Mouse (Mus musculus) limb, embryonic 14.5 days (tissue): ENCODE results near the gene Ubald1. TPM values are rescaled to one million over a fixed set of nuclear protein-coding genes. Genes with fewer than 3 reads are reported as not detected.

ENCODE experiments used
- ATAC-seq: fragments of 200-750 bp; cut with Nextera tagmentation; 2 replicates; pipeline ENCODE4 v1.8.0; 2017; ENCODE audit warnings: low read depth, moderate number of reproducible peaks, moderate TSS enrichment; ENCODE audit not compliant: low FRiP score
- DNase-seq: peaks from one replicate; pipeline ENCODE4 v3.0.0-alpha.2; 2015; ENCODE audit warnings: low spot score
- H3K27ac ChIP-seq: fragments of 300-500 bp; sonication (generic); replicated peaks from 2 replicates; pipeline ENCODE4 v1.5.1; 2014; ENCODE audit warnings: low read depth, mild to moderate bottlenecking, low read length, moderate library complexity, mixed read lengths
- H3K27me3 ChIP-seq: fragments of 300-500 bp; sonication (generic); 2 replicates; pipeline ENCODE4 v1.6.1; 2014; ENCODE audit warnings: low read length, mixed read lengths; ENCODE audit not compliant: control insufficient read depth, insufficient read depth
- H3K36me3 ChIP-seq: fragments of 300-500 bp; sonication (generic); 2 replicates; pipeline ENCODE4 v1.6.1; 2014; ENCODE audit warnings: mild to moderate bottlenecking, low read length, moderate library complexity, mixed read lengths; ENCODE audit not compliant: control insufficient read depth, insufficient read depth
- H3K4me1 ChIP-seq: fragments of 300-500 bp; sonication (generic); 2 replicates; pipeline ENCODE4 v1.6.1; 2014; ENCODE audit warnings: antibody characterized with exemption, low read length, mixed read lengths; ENCODE audit not compliant: control insufficient read depth, insufficient read depth
- H3K4me2 ChIP-seq: fragments of 300-500 bp; sonication (generic); replicated peaks from 2 replicates; pipeline ENCODE4 v1.6.1; 2014; ENCODE audit warnings: low read depth, mild to moderate bottlenecking, low read length, moderate library complexity; ENCODE audit not compliant: severe bottlenecking
- H3K4me3 ChIP-seq: fragments of 300-500 bp; sonication (generic); replicated peaks from 2 replicates; pipeline ENCODE4 v1.5.1; 2014; ENCODE audit warnings: low read length
- H3K9ac ChIP-seq: fragments of 300-500 bp; sonication (generic); 2 replicates; pipeline ENCODE4 v1.6.1; 2014; ENCODE audit warnings: mild to moderate bottlenecking, low read depth, low read length, moderate library complexity; ENCODE audit not compliant: severe bottlenecking
- H3K9me3 ChIP-seq: fragments of 300-500 bp; sonication (generic); 2 replicates; pipeline ENCODE4 v1.6.1; 2016; ENCODE audit warnings: low read length; ENCODE audit not compliant: control insufficient read depth
- POLR2A ChIP-seq: fragments of 200-500 bp; IDR thresholded peaks from 2 replicates; pipeline ENCODE4 v1.8.0; 2012; ENCODE audit warnings: inconsistent platforms, mild to moderate bottlenecking, moderate library complexity, borderline replicate concordance; ENCODE audit not compliant: insufficient read depth, insufficient read length; ENCODE audit errors: extremely low read depth
- WGBS: fragments of 180-500 bp; shearing (Covaris S2); extraction: QIAGEN DNeasy Blood & Tissue Kit; methylation state at CpG from one replicate; pipeline ENCODE4 v1.1.7; 2014; 5-methylcytosine and 5-hydroxymethylcytosine counted together
- polyA plus RNA-seq, 2 experiments: library from polyadenylated mRNA; depleted of rRNA in 1 of 2; stranded (reverse) in 1 of 2; unstranded in 1 of 2; fragments of >200 nt; fragmentation: Nextera tagmentation in 1 of 2; extraction: Ambion mirVana in 1 of 2; gene quantifications; 2 replicates each; pipeline versions ENCODE4 v1.2.1 to v1.2.3; 2012 to 2014

Ubald1 gene
- polyA plus RNA-seq, 2 experiments, result 32.5 to 44.3 TPM

DNA sequence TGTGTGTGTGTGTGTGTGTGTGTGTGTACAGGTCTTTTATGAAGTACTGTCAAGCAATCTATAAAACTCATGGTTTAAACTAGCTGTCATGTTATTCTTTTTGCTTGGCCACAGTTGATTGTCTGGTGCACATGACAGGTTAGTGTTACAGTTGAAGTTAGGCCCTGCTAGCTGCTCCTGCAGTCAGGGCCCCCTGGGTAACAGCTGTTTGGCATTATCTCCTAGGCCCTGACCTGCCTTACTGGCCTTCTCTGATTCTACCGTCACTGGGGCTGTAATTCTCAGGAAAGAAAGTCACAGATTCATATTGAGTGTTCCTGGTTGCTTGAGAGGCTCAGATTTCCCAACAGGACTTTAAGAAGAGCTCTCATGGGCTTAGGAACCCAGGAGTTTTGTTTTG is 25.5 kb upstream of the Ubald1 start:
- no peaks in the 10 kb centered on the region for H3K27me3 ChIP-seq
- DNase-seq (no peak), ATAC-seq (no peak)
- no peak for TF ChIP-seq POLR2A
- WGBS, result 14% methylated on average over 1 of the region's 1 CpGs
- no peak overlapping the region for H3K4me3 ChIP-seq
- H3K27ac ChIP-seq, result no peak overlapping the region
- H3K9ac ChIP-seq, result no peak overlapping the region
- no peak overlapping the region for H3K4me2 ChIP-seq
- H3K4me1 ChIP-seq, result no peaks in the 10 kb centered on the region
- peaks cover 24% of the 10 kb centered on the region for H3K36me3 ChIP-seq
- no peaks in the 10 kb centered on the region for H3K9me3 ChIP-seq

DNA sequence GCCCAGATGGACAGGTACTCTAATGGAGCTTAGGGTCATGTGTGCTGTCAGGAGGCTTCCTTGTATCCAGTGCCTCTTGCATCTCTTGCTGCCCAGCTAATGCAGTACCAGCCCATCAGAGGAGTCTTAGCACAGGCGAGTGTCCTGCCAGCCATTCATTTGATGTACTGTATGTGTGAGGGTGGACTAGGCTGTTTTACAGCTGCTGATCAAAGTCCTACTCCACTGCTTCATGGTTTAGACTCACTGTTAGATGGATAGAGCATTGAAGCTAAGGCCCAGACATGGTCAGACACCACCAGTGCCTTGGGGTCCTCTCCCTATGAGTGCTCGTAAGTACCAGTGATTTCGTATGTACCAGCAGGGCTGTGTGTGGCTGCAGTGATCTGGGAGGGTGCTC is 24.8 kb upstream of the Ubald1 start:
- 0 out of 2 replicates have a peak overlapping the region, but pooled peaks have one; percentile 33 for H3K27ac ChIP-seq
- no peaks in the 10 kb centered on the region for H3K27me3 ChIP-seq
- no peak overlapping the region for H3K4me2 ChIP-seq
- peaks cover 17% of the 10 kb centered on the region for H3K36me3 ChIP-seq
- no peaks in the 10 kb centered on the region for H3K4me1 ChIP-seq
- H3K9me3 ChIP-seq, result no peaks in the 10 kb centered on the region
- no peak overlapping the region for H3K4me3 ChIP-seq
- H3K9ac ChIP-seq, result 0 out of 2 replicates have a peak overlapping the region, but pooled peaks have one; percentile 4
- no peak for TF ChIP-seq POLR2A
- DNase-seq, result no peak
- no peak for ATAC-seq
- 84% methylated on average over 3 of the region's 3 CpGs for WGBS

DNA sequence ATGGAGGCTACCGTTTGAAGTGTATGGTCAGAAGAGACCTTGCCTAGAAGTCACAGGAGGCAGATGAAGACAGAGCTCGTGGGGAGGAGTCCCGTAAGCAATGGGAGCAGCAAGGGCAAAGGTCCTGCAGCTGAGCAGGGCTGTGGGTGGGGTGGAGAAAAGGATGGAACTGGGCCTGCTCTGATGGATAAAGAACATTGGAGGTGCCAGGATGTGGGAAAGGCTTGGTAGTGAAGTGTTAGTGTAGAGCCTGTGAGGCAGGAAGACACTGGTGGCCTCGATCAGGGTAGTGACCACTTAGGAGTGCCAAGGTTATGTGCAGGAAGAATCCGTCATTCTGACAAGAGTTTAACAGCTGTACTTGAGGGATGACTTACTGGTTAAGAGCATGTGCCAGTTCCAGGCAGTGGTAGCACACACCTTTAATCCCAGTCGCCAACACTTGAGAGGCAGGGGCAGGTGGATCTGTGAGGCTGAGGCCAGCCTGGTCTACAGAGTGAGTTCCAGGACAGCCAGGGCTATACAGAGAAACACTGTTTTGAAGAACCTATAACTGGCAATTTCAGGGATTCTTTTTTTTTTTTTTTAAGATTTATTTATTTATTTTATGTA is 23.5 kb upstream of the Ubald1 start:
- Histone ChIP-seq H3K27me3 (no peaks in the 10 kb centered on the region), H3K4me2 (no peak overlapping the region), H3K4me3 (no peak overlapping the region), H3K9ac (no peak overlapping the region), H3K4me1 (no peaks in the 10 kb centered on the region), H3K9me3 (no peaks in the 10 kb centered on the region), H3K36me3 (peaks cover 5% of the 10 kb centered on the region), H3K27ac (no peak overlapping the region)
- ATAC-seq, result no peak; the same call in 1 of the 2 replicates
- no peak for TF ChIP-seq POLR2A
- DNase-seq, result no peak
- WGBS, result 83% methylated on average over 6 of the region's 6 CpGs

DNA sequence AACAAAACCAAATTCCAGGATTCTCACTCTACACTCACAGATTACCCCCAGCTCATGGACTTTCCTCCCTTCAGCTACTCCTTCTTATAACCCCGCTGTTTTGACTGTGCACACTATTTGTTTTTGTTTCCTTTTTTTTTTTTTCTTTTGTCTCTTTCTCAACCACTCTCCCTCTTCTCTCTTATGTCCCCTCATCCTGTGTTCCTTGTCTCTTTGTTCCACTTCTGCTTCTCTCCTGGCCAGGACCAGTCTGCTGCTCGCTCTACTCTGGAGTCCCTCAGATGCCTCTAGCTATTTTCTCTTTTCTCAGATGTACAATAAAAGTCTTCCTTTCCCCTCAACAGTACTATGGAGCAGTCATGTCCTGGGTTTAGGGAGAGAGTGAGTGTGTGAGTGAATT is 22.3 kb upstream of the Ubald1 start:
- Histone ChIP-seq H3K4me2 (no peak overlapping the region), H3K4me3 (no peak overlapping the region), H3K9me3 (no peaks in the 10 kb centered on the region), H3K27me3 (no peaks in the 10 kb centered on the region), H3K4me1 (no peaks in the 10 kb centered on the region), H3K27ac (no peak overlapping the region), H3K9ac (no peak overlapping the region), H3K36me3 (no peaks in the 10 kb centered on the region)
- DNase-seq (no peak), ATAC-seq (no peak)
- WGBS, result 84% methylated on average over 2 of the region's 2 CpGs
- TF ChIP-seq POLR2A, result no peak

DNA sequence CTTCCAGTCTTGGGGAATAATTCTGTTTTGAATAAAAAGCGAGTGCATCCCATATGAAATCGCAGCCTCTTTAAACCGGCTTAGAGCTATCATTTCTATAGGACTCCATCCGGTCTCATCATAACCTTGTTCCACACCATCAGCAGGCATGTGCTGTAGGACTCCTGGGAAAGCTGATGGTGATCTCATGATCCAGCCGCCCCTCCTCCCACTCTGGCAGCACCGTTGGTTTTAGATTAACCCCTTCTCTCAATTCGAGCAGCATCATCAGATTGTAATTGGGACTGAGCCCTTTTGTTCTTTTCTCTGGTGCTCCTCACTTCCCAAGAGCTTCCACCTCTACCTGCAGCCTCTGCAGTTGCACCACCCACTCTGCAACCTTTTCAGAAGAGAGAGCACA is 21.1 kb upstream of the Ubald1 start:
- no peak for DNase-seq
- no peak overlapping the region for H3K9ac ChIP-seq
- no peak overlapping the region for H3K4me3 ChIP-seq
- H3K9me3 ChIP-seq, result no peaks in the 10 kb centered on the region
- no peaks in the 10 kb centered on the region for H3K27me3 ChIP-seq
- no peak for TF ChIP-seq POLR2A
- WGBS, result 61% methylated on average over 7 of the region's 7 CpGs
- no peak overlapping the region for H3K27ac ChIP-seq
- ATAC-seq, result no peak
- H3K4me2 ChIP-seq, result no peak overlapping the region
- no peaks in the 10 kb centered on the region for H3K4me1 ChIP-seq
- H3K36me3 ChIP-seq, result no peaks in the 10 kb centered on the region
